ENCODE assay signal across 25 mouse cellular contexts in genomic region chr2:6046796-6047195, GRCm38 (mm10).
"Had no signal": no experiment of that assay in that cellular context is flagged by ENCODE, and none has a peak within 500 bp of the region (broad histone marks: within the 10 kb centered on the region; RNA-seq: fewer than 3 reads in every experiment).

No protein-coding gene starts in this region.

- H3K4me1 ChIP-seq: embryonic facial prominence, embryonic 10.5 days; embryonic facial prominence, embryonic 12.5 days; embryonic facial prominence, embryonic 13.5 days; embryonic facial prominence, embryonic 15.5 days; forebrain, embryonic 10.5 days; forebrain, embryonic 12.5 days; forebrain, embryonic 13.5 days; forebrain, embryonic 15.5 days had no signal

- H3K4me3 ChIP-seq: embryonic facial prominence, embryonic 10.5 days; embryonic facial prominence, embryonic 12.5 days; embryonic facial prominence, embryonic 13.5 days; embryonic facial prominence, embryonic 15.5 days; erythroblast, embryonic 14.5 days; forebrain, embryonic 10.5 days; forebrain, embryonic 12.5 days; forebrain, embryonic 13.5 days; forebrain, embryonic 15.5 days; gastrocnemius, adult 2 months; heart, adult 2 months had no signal

- H3K27me3 ChIP-seq: embryonic facial prominence, embryonic 12.5 days; embryonic facial prominence, embryonic 13.5 days; embryonic facial prominence, embryonic 15.5 days; forebrain, embryonic 12.5 days; forebrain, embryonic 13.5 days; forebrain, embryonic 15.5 days had no signal

- H3K27ac ChIP-seq: embryonic facial prominence, embryonic 10.5 days; embryonic facial prominence, embryonic 12.5 days; embryonic facial prominence, embryonic 13.5 days; embryonic facial prominence, embryonic 15.5 days; forebrain, embryonic 10.5 days; forebrain, embryonic 12.5 days; forebrain, embryonic 13.5 days; forebrain, embryonic 15.5 days; gastrocnemius, adult 2 months; heart, adult 2 months had no signal

- DNase-seq: cerebellum, adult 8-10 months; cerebellum, adult 9-10 months; cerebellum, adult 9-11 months; cerebellum, postnatal 10 days; cerebellum, postnatal 14 days; cerebellum, postnatal 25 days; cerebellum, postnatal 36 days; forebrain, postnatal 0 days; gastrocnemius, adult 2 months; gastrocnemius, postnatal 10 days; gastrocnemius, postnatal 14 days; gastrocnemius, postnatal 25 days; gastrocnemius, postnatal 36 days; heart, adult 2 months had no signal

- H3K9me3 ChIP-seq: embryonic facial prominence, embryonic 10.5 days; embryonic facial prominence, embryonic 12.5 days; embryonic facial prominence, embryonic 13.5 days; embryonic facial prominence, embryonic 15.5 days; forebrain, embryonic 10.5 days; forebrain, embryonic 12.5 days; forebrain, embryonic 13.5 days; forebrain, embryonic 15.5 days had no signal

- ATAC-seq: forebrain, embryonic 13.5 days; forebrain, embryonic 14.5 days; forebrain, embryonic 15.5 days; forebrain, embryonic 16.5 days; forebrain, postnatal 0 days had no signal

- H3K4me2 ChIP-seq: embryonic facial prominence, embryonic 12.5 days; embryonic facial prominence, embryonic 13.5 days; embryonic facial prominence, embryonic 15.5 days; forebrain, embryonic 12.5 days; forebrain, embryonic 13.5 days; forebrain, embryonic 15.5 days had no signal

- H3K9ac ChIP-seq: embryonic facial prominence, embryonic 12.5 days; embryonic facial prominence, embryonic 13.5 days; embryonic facial prominence, embryonic 15.5 days; forebrain, embryonic 12.5 days; forebrain, embryonic 13.5 days; forebrain, embryonic 15.5 days; forebrain, postnatal 0 days had no signal
